Mouse (Mus musculus) right cerebral cortex, adult 2 months (tissue): ENCODE data around the gene Dnm3.

Experiments used
- DNase-seq, 2 experiments: peaks; one replicate each; pipeline ENCODE4 v3.0.0; 2021 to 2022; ENCODE audit warnings: low spot score in 2 of 2

Gene Dnm3

DNA sequence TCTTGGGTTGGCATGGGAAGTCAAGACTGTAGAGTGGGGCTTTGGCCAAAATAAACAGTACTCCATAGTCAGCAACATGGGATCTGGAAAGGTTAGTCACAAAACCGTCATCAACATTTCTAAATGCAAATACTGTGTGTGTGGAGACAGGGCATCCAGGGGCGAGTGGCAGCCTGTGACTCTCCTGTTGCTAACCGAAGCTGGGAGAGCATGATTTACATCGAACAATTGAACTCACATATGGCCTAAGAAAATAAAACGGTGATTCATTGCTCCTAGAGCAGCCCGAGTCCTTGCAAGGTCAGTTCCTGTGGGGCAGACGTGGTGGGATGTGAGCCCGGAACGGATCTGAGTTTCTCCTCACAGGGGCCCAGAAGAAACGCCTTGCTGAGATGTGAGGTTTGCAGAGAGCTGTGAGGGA lies 401.2 kb downstream of the Dnm3 start:
- no peak for DNase-seq

DNA sequence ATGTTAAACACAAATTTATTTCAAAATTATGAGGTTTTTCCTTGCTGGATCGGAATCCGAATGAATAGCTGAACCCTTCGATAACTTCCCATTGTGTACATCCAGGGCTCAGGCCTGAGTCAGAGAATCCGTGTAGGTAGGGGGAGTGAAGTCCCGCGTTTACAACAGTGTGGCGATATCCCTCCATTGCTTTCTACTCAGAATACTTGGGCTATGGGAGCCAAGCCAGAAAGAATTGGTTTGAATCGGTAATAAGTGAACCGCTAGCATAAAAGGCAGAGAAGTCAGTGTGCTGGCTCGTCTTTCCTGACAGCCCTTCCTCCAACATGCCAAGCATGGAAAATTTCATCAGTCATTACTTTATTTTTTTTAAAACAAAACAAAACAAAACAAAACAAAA lies 402.0 kb downstream of the Dnm3 start:
- no peak for DNase-seq

GRCm38 (mm10) chr1:162075416-162075815 lies 402.4 kb downstream of the Dnm3 start:
- no peak for DNase-seq

DNA sequence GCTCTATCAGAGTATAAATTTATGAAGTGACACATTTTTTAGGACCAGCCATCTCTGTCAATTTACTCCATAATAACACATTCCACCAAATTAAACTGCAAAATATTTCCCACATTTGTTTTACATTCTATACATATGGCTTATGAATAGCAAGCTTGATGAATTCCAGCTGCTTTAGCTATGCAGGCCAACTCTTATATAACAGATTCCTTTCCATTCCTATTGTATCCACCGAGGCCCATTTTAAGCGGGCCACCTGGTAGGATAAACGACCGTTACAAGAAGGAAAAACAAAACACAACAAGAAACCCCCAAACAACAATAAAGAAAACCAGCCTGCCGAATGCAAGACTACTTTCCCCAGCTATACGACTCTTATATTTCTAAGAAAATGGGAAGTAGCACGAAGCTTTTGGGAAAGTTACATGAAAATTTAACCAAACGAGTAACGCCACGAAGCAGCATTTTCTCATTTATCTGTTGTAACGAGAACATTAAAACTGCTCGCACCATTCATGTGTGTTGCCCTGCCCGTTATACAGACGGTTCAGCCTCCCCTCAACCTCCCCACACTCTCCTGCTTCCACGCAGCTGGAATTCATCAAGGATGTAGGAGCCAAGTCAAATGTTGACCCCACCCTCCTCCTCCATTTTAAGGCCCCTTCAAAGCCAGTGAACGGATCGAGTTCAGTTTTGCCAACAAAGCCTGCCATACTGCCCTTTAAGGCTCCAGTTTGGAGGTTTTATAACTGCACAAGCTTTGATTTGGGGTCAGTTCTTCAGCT lies 403.0 kb downstream of the Dnm3 start:
- DNase-seq, result no peak

DNA sequence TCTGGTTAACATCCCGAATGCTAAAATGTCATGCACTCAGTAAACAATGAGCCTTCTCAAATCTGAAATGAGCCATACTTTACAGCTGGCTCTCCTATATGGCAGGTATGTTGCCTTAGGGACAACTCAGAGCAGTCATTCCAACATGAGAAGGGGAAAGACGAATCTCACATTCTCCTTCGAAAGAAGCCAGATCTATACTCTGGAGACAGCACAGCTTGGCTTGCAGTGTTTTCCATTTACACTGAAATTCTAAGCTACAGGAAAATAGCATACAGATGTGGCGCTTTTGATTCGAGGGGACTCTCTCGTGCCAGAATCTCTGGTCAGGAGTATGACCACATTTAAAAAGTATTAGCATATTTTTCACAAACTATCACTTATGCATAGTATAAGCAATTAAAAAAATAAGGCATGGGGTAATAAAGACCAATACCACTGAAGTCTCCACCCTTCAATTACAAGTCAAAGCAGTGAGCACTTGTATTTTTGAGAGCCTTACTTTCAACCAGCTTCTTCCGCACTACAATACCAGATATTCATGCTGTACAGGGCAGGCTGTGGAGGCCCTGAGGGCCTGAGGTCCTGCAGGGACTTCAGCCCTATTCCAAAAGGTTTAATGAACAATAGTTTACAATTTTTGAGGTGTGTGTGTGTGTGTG lies 404.8 kb downstream of the Dnm3 start:
- no peak for DNase-seq

- DNase-seq, result no peak
These were observed 424.2 kb downstream of the Dnm3 start for GRCm38 (mm10) chr1:162053608-162054007.

- DNase-seq, result no peak
These were observed 424.6 kb downstream of the Dnm3 start for GRCm38 (mm10) chr1:162053186-162053585.

- DNase-seq, result no peak
These were observed 425.1 kb downstream of the Dnm3 start for GRCm38 (mm10) chr1:162052755-162053154.

DNA sequence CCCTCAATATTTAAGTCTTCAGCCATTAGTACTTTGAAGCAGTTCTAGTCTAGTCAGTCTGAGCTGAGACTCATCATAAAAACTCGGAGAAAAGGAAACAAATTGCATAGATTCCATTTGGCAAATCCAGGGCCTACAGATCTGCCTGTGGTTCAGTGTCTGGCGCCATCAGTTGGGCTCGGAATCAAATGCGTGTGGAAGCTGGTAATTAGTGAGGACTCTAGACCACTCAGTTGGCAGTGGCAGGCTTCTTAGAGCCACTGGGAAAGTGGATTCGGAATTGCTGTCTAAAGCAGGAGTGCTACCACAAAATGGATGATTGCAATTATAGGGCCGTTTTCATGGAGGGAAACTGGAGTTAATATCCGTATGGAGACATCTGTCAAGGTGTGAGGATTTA lies 425.7 kb downstream of the Dnm3 start:
- DNase-seq, result no peak

- DNase-seq, result no peak
These were observed 426.1 kb downstream of the Dnm3 start for GRCm38 (mm10) chr1:162051710-162052109.

- peak in 1 of 2 experiments; percentile 28 for DNase-seq
These were observed 430.2 kb downstream of the Dnm3 start for GRCm38 (mm10) chr1:162047673-162048072.

GRCm38 (mm10) chr1:162043788-162044717 lies 433.8 kb downstream of the Dnm3 start:
- DNase-seq, result no peak

- DNase-seq, result no peak
These were observed 434.6 kb downstream of the Dnm3 start for GRCm38 (mm10) chr1:162043216-162043615.

- no peak for DNase-seq
These were observed 435.4 kb downstream of the Dnm3 start for GRCm38 (mm10) chr1:162042384-162042783.

- DNase-seq, result no peak
These were observed 437.2 kb downstream of the Dnm3 start for GRCm38 (mm10) chr1:162040490-162041274.

GRCm38 (mm10) chr1:162039808-162040207 lies 438.0 kb downstream of the Dnm3 start:
- DNase-seq, result no peak

GRCm38 (mm10) chr1:162039011-162039595 lies 438.7 kb downstream of the Dnm3 start:
- no peak for DNase-seq

DNA sequence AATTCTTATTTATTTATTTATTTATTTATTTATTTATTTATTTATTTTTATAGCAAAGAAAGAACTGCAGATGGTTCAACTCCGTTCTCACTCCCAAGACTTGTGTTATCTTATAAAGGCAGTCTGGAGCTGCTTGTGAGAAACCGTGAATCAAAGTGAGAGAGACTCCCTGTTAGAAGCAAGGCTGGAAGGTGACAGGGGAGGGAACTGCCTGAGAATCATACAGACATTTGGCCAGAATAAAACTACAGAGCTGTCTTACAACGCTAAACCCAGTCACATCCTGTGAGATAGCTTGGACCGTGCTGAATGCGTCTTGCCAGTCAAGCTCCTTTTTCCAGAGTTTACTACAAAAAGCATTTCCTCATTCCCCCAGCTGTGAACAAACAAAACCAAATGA lies 439.4 kb downstream of the Dnm3 start:
- DNase-seq, result no peak

DNA sequence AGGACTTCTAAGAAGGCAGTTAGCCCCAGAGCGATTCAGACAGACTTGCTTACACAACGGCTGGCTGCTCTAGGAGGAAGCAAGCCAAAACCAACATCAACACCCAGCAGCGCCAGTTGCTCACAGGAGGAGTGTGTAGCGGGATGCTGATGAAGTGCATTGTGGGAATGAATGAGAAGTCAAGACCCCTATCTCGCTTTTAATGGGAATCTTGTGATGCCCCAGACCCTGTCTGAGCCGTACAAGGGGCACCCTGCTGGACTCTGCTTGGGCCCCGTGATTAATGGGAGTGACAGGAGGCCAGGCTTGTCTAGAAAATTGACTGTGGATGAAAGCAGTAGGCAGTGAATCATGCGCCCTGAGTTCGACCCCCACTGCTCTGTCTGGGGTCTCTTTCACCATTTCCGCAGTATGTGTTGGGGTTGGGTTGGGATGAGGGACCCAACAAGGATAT lies 439.8 kb downstream of the Dnm3 start:
- peak; percentile 34 to 50 for DNase-seq

GRCm38 (mm10) chr1:162037185-162037765 lies 440.6 kb downstream of the Dnm3 start:
- DNase-seq, result no peak

DNA sequence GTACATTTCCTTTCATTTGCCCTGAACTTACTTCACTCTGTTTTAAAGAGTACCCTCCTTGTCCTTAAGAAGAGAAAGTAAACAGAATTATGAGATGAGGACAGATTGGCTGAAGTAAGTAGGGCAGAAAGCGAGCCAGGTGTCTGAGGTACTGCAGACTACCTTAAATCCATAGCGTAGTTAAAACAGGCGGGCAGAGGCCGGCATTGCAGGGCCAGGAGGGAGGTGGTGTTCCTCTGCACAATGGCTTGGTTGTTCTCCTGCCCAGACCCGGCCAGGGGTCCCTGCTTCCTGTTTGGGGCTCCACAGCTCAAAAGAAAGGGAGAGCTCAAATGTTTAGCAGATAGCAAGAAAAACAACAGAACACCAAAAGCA lies 441.4 kb downstream of the Dnm3 start:
- no peak for DNase-seq
